Mouse (Mus musculus) embryonic fibroblast, embryonic 13.5 days (primary cell): ENCODE results near the gene Ofcc1.

ENCODE experiments used
- CTCF ChIP-seq: IDR thresholded peaks from 2 replicates; pipeline ENCODE4 v1.5.1; 2011; ENCODE audit warnings: mild to moderate bottlenecking, control low read depth, low read length, moderate library complexity, borderline replicate concordance; ENCODE audit not compliant: insufficient read depth
- POLR2A ChIP-seq: IDR thresholded peaks from 2 replicates; pipeline ENCODE4 v1.6.1; 2011; ENCODE audit warnings: low read depth, mild to moderate bottlenecking, control low read depth, low read length, moderate library complexity

DNA sequence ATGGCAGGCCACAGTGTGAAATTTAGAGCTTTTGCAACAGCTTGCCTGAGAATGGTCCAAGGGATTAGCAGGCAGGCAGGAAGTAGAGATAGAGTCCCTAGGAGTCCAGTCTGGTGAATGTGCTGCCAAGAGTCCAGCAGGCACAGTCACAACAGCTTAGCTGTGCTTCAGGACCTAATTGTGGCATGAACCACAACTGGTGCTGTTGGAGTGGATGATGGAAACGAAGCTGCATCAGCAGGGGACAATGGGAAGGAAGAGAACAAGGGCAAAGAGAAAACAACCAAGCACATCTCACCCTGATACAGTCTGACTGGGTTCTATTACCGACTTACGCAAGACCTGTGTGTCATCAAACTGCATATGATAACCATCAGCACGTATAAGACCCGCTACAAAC, 300.0 kb downstream of the Ofcc1 start:
- TF ChIP-seq POLR2A = no peak
- TF ChIP-seq CTCF = no peak
